ENCODE assay signal across 12 mouse cellular contexts in genomic region chr1:10837180-10837579, GRCm38 (mm10).
DNase-seq lines count a peak whose midpoint lies in the region; ATAC-seq and TF ChIP-seq lines count a peak whose summit lies in the region.
"Had no signal": no experiment of that assay in that cellular context is flagged by ENCODE, and none has a peak within 500 bp of the region (broad histone marks: within the 10 kb centered on the region; RNA-seq: fewer than 3 reads in every experiment).

No protein-coding gene starts in this region.

- no peaks in the 10 kb centered on the region for H3K27me3 ChIP-seq in forebrain, embryonic 14.5 days (replicated peaks; ENCODE audit: control insufficient read depth, insufficient read depth, low read length)
- H3K27me3 ChIP-seq in forebrain, embryonic 12.5 days: no peaks in the 10 kb centered on the region
- no peaks in the 10 kb centered on the region for H3K27me3 ChIP-seq in lung, embryonic 14.5 days (ENCODE audit: insufficient read depth, low read length)
- H3K27me3 ChIP-seq: liver, embryonic 15.5 days had no signal

- H3K27ac ChIP-seq in forebrain, embryonic 14.5 days (ENCODE audit: low read depth, low read length): no peak overlapping the region
- no peak overlapping the region for H3K27ac ChIP-seq in forebrain, embryonic 12.5 days
- H3K27ac ChIP-seq in lung, embryonic 14.5 days (ENCODE audit: low read depth): no peak overlapping the region
- H3K27ac ChIP-seq: liver, embryonic 15.5 days had no signal

- no peaks in the 10 kb centered on the region for H3K36me3 ChIP-seq in forebrain, embryonic 14.5 days (ENCODE audit: control insufficient read depth, insufficient read depth, low read length)
- no peaks in the 10 kb centered on the region for H3K36me3 ChIP-seq in forebrain, embryonic 12.5 days (replicated peaks)
- no peaks in the 10 kb centered on the region for H3K36me3 ChIP-seq in lung, embryonic 14.5 days (ENCODE audit: insufficient read depth)
- H3K36me3 ChIP-seq: liver, embryonic 15.5 days had no signal

- H3K4me1 ChIP-seq in forebrain, embryonic 14.5 days (ENCODE audit: control insufficient read depth, insufficient read depth, low read length): no peaks in the 10 kb centered on the region
- H3K4me1 ChIP-seq in forebrain, embryonic 12.5 days: no peaks in the 10 kb centered on the region
- H3K4me1 ChIP-seq in lung, embryonic 14.5 days (ENCODE audit: insufficient read depth): no peaks in the 10 kb centered on the region
- H3K4me1 ChIP-seq: liver, embryonic 15.5 days had no signal

- no peak overlapping the region for H3K9ac ChIP-seq in forebrain, embryonic 14.5 days (ENCODE audit: low read length)
- no peak overlapping the region for H3K9ac ChIP-seq in forebrain, embryonic 12.5 days
- H3K9ac ChIP-seq in lung, embryonic 14.5 days: no peak overlapping the region
- H3K9ac ChIP-seq: liver, embryonic 15.5 days had no signal

- no peak for ATAC-seq in forebrain, embryonic 14.5 days
- ATAC-seq in forebrain, embryonic 12.5 days (ENCODE audit: low FRiP score): no peak
- no peak for ATAC-seq in lung, embryonic 14.5 days (ENCODE audit: insufficient read depth)
- no peak for ATAC-seq in megakaryocyte-erythroid progenitor cell, adult 5-6 weeks (replicated peaks; ENCODE audit: low FRiP score, low TSS enrichment, poor library complexity, severe bottlenecking)
- ATAC-seq in cerebellum, adult (ENCODE audit: insufficient number of reproducible peaks, low FRiP score, low TSS enrichment): no peak

- no peaks in the 10 kb centered on the region for H3K9me3 ChIP-seq in forebrain, embryonic 14.5 days (replicated peaks; ENCODE audit: control insufficient read depth, low read length)
- no peaks in the 10 kb centered on the region for H3K9me3 ChIP-seq in forebrain, embryonic 12.5 days
- H3K9me3 ChIP-seq in lung, embryonic 14.5 days (ENCODE audit: low read depth, low read length): no peaks in the 10 kb centered on the region
- H3K9me3 ChIP-seq: liver, embryonic 15.5 days had no signal

- WGBS in forebrain, embryonic 14.5 days: 81% methylated on average over 2 of the region's 2 CpGs
- WGBS in forebrain, embryonic 12.5 days: 86% methylated on average over 2 of the region's 2 CpGs
- WGBS in lung, embryonic 14.5 days: 70% methylated on average over 2 of the region's 2 CpGs

- H3K4me3 ChIP-seq in forebrain, embryonic 14.5 days (ENCODE audit: low read depth, low read length): no peak overlapping the region
- no peak overlapping the region for H3K4me3 ChIP-seq in forebrain, embryonic 12.5 days (replicated peaks)
- no peak overlapping the region for H3K4me3 ChIP-seq in lung, embryonic 14.5 days (ENCODE audit: low read depth, low read length)
- H3K4me3 ChIP-seq: liver, embryonic 15.5 days; myocyte had no signal

- peak; percentile 1 for DNase-seq in forebrain, embryonic 14.5 days (ENCODE audit: low spot score)
- DNase-seq in kidney, postnatal 10 days: peak; percentile 31
- no peak for DNase-seq in kidney, adult 8-10 months
- peak; percentile 56 for DNase-seq in ES-CJ7 (ENCODE audit: low read depth, low spot score)
- DNase-seq in lung, embryonic 14.5 days: peak; percentile 23
- DNase-seq: adrenal gland, adult 8-10 months; cerebellum, postnatal 36 days had no signal

- TF ChIP-seq CTCF in lung, embryonic 14.5 days (IDR thresholded peaks at IDR 0.05; ENCODE audit: low read depth): peak; percentile 55

- no peak overlapping the region for H3K4me2 ChIP-seq in forebrain, embryonic 14.5 days (ENCODE audit: low read length)
- H3K4me2 ChIP-seq in forebrain, embryonic 12.5 days: no peak overlapping the region
- H3K4me2 ChIP-seq in lung, embryonic 14.5 days: no peak overlapping the region
- H3K4me2 ChIP-seq: liver, embryonic 15.5 days had no signal

Comparison
In these comparisons a context has a peak if more than half of its experiments do, and no peak if none do; other contexts are left out.
1. DNase-seq: peak in forebrain, embryonic 14.5 days (single experiment), kidney, postnatal 10 days (single experiment), ES-CJ7 (single experiment) and lung, embryonic 14.5 days (single experiment); none in kidney, adult 8-10 months (0 of 2).